Mouse (Mus musculus) embryonic fibroblast, embryonic 13.5 days (primary cell): Measurements from ENCODE around the gene St7l. TPM values are rescaled to one million over a fixed set of nuclear protein-coding genes. Genes with fewer than 3 reads are reported as not detected.

Source experiments
- H3K27ac ChIP-seq: 2 replicates; pipeline ENCODE4 v1.5.1; 2012; ENCODE audit warnings: low read length, control low read depth, inconsistent platforms; ENCODE audit not compliant: insufficient read depth
- H3K4me1 ChIP-seq: 2 replicates; pipeline ENCODE4 v1.6.1; 2011; ENCODE audit warnings: low read length; ENCODE audit not compliant: control insufficient read depth, insufficient read depth
- H3K4me3 ChIP-seq: 2 replicates; pipeline ENCODE4 v1.5.1; 2011; ENCODE audit warnings: mild to moderate bottlenecking, control low read depth, low read length; ENCODE audit not compliant: insufficient read depth
- CTCF ChIP-seq: IDR thresholded peaks from 2 replicates; pipeline ENCODE4 v1.5.1; 2011; ENCODE audit warnings: mild to moderate bottlenecking, control low read depth, low read length, moderate library complexity, borderline replicate concordance; ENCODE audit not compliant: insufficient read depth
- POLR2A ChIP-seq: IDR thresholded peaks from 2 replicates; pipeline ENCODE4 v1.6.1; 2011; ENCODE audit warnings: low read depth, mild to moderate bottlenecking, control low read depth, low read length, moderate library complexity
- polyA plus RNA-seq: library from polyadenylated mRNA; stranded (reverse); fragments of >200 nt; gene quantifications from 2 replicates; pipeline ENCODE4 v1.2.4, GENCODE M21; 2011; ENCODE audit warnings: low read depth; ENCODE audit not compliant: missing spikeins, insufficient read length

St7l gene
- polyA plus RNA-seq, 1 experiment, result 33.0 TPM

GRCm38 (mm10) chr3:104888585-104888984 lies 24.8 kb downstream of the St7l start:
- H3K4me3 ChIP-seq, result no peak overlapping the region

DNA sequence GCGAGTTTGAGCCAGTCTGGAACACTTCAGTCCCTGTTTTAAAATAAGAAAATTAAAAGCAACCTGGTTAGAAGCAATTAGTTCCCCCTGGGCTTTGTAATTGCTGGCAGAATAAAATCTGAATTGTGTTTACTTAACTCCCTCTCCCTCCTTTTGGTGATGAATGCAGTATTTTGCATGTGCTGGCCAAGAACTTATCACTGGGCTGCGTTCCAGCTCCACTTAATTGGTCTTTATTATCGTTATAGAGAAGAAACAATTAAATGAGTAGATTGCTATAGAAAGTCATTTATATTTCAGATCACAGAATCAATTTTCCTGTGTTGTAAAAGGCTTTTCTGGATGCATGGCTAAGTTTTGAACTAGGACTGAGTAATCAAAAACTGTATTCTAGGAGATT lies 32.3 kb downstream of the St7l start:
- H3K4me3 ChIP-seq, result no peak overlapping the region
- H3K4me1 ChIP-seq, result no peaks in the 10 kb centered on the region
- no peak for TF ChIP-seq CTCF
- TF ChIP-seq POLR2A, result no peak
- no peak overlapping the region for H3K27ac ChIP-seq

More at GRCm38 (mm10) chr3:104888585-104888984, 24.8 kb downstream of the St7l start:
- no peak overlapping the region for H3K27ac ChIP-seq
- TF ChIP-seq CTCF (no peak), POLR2A (no peak)
- H3K4me1 ChIP-seq, result no peaks in the 10 kb centered on the region

GRCm38 (mm10) chr3:104901154-104901553 lies 37.3 kb downstream of the St7l start:
- Histone ChIP-seq H3K4me1 (no peaks in the 10 kb centered on the region), H3K4me3 (no peak overlapping the region), H3K27ac (no peak overlapping the region)
- TF ChIP-seq CTCF (no peak), POLR2A (no peak)

DNA sequence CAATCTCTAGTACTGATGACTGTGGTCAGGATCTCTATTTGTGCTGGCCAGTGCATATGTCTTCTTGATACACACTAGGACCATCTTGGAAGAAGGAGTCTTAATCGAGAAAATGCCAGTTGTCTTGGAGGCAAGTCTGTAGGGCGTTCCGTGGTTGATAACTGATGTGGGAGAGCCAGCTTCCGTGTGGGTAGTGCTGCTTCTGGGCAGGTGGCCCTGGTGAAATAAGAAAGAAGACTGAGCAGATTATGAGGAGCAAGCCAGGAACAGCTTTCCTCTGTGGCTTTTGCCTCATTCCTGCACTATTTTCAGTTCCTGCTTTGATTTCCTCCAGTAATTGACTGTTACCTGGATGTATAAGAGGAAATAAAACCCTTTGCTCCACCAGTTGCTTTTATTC lies 41.6 kb downstream of the St7l start:
- TF ChIP-seq POLR2A (no peak), CTCF (no peak)

GRCm38 (mm10) chr3:104906007-104906406 lies 42.2 kb downstream of the St7l start:
- no peak for TF ChIP-seq POLR2A
- TF ChIP-seq CTCF, result no peak

More for the DNA sequence above, 41.6 kb downstream of the St7l start:
- no peak overlapping the region for H3K27ac ChIP-seq
- no peaks in the 10 kb centered on the region for H3K4me1 ChIP-seq
- H3K4me3 ChIP-seq, result no peak overlapping the region

DNA sequence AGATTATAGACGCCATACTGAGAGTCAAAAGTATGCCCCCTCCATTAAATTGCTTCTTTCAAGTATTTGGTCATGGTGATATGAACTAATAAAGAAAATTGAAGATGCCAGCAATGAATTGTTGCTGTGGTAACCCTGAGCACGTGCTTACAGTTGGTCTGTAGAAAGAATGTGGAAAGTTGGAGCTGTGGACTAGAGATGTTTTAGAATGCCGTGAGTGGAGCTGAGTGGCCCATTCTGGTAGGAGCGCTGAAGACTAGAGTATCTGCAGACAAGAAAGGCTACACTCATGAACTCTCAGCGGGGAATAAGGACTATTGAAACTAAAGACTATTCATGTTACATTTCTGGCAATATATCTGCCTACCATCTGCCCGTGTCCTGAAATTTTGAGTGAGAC lies 45.4 kb downstream of the St7l start:
- no peak for TF ChIP-seq CTCF
- TF ChIP-seq POLR2A, result no peak
- H3K4me3 ChIP-seq, result no peak overlapping the region
- H3K4me1 ChIP-seq, result no peaks in the 10 kb centered on the region
- no peak overlapping the region for H3K27ac ChIP-seq

More at GRCm38 (mm10) chr3:104906007-104906406, 42.2 kb downstream of the St7l start:
- Histone ChIP-seq H3K27ac (no peak overlapping the region), H3K4me1 (no peaks in the 10 kb centered on the region), H3K4me3 (no peak overlapping the region)

GRCm38 (mm10) chr3:104914986-104915385 lies 51.2 kb downstream of the St7l start:
- Histone ChIP-seq H3K27ac (no peak overlapping the region), H3K4me1 (no peaks in the 10 kb centered on the region), H3K4me3 (no peak overlapping the region)
- TF ChIP-seq CTCF, result no peak
- no peak for TF ChIP-seq POLR2A

GRCm38 (mm10) chr3:104929385-104929784 lies 65.6 kb downstream of the St7l start:
- H3K4me1 ChIP-seq, result no peaks in the 10 kb centered on the region
- no peak overlapping the region for H3K4me3 ChIP-seq
- TF ChIP-seq CTCF, result no peak
- no peak for TF ChIP-seq POLR2A
- no peak overlapping the region for H3K27ac ChIP-seq

DNA sequence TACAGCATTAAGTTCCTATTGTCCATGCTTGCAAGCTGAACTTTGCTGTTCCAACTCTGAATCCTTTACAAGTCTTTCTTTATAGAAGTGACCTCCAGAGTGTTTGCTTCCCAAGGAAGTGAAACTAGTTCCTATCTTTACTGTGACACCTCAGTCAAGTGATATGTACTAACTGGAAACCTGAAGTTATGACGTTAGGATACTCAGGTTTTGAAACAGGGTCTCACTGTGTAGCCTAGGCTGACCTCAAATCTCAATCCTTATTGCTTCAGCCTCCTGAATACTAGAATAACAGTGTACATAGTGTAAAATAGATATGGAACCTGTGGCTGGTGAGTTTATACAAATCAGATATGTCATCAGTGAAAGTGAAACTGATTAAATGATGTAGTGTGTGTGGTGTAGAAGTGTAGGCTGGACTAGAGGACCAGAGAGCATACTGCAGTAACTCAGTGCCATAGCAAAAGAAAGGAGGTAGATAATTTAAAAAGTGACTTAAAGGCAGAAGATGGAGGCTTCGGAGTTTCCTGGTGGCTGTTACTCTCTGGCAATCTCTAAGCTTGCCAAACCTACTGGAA lies 74.0 kb downstream of the St7l start:
- no peak overlapping the region for H3K4me3 ChIP-seq
- peaks cover 19% of the 10 kb centered on the region for H3K4me1 ChIP-seq
- no peak overlapping the region; the same call in none of the 2 replicates for H3K27ac ChIP-seq
- TF ChIP-seq POLR2A (no peak), CTCF (no peak)

DNA sequence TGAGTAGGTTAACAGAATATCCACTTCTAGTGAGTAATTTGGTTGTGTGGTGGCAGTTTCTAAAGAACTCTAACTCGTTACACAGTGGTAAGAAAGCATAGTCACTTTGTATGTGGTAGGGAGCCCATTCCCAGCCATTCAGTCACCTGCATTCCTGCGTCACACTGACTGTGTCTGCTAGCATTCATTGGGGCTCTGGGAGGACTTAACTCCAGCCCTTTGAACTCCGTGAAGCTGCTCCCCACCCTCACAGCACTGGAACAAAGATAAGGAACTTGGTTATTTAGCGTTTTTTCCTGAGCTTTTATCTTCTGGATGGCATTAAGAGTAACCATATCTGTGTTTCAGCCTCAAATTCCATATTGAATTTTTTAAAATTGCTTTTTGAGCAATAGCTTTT lies 74.5 kb downstream of the St7l start:
- H3K4me1 ChIP-seq, result peaks cover 21% of the 10 kb centered on the region
- H3K4me3 ChIP-seq, result no peak overlapping the region
- H3K27ac ChIP-seq, result no peak overlapping the region; the same call in 1 of the 2 replicates
- no peak for TF ChIP-seq POLR2A
- no peak for TF ChIP-seq CTCF
